Comparison of ENCODE assay signal across 11 mouse cellular contexts in the genomic region with DNA sequence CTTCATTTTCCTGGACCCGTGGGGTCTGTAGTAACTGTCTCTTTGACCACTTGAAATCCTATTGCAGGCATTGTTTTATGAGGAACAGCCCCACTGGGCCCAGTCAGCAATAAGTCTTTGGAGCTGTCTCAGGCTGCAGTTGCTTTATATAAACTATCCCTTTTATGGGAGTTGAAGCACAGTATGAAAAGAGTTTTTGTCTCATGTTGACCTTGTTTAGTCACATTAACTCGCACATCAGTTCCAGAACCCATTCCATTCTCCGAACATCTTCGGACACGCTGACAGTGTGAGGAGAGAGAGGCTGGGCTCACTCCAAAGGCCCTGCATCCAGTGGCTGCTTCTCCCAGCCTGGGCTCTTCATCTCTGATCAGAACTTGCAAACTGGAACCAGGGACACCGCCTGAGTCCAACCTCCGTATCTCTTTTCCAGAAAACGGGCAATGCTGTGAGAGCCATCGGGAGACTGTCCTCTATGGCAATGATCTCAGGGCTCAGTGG. TPM values are rescaled to one million over a fixed set of nuclear protein-coding genes. Genes with fewer than 3 reads are reported as not detected.
DNase-seq lines count a peak whose midpoint lies in the region; ATAC-seq and TF ChIP-seq lines count a peak whose summit lies in the region.
"Had no signal": no experiment of that assay in that cellular context is flagged by ENCODE, and none has a peak within 500 bp of the region (broad histone marks: within the 10 kb centered on the region; RNA-seq: fewer than 3 reads in every experiment).

No protein-coding gene starts in this region.

- no peak for TF ChIP-seq POLR2A in kidney, adult 2 months (IDR thresholded peaks at IDR 0.05; ENCODE audit: low read depth, low read length)
- TF ChIP-seq POLR2A in lung, adult 2 months (IDR thresholded peaks at IDR 0.05; ENCODE audit: borderline replicate concordance, extremely low read depth, low read depth, low read length), result no peak

- no peak overlapping the region for H3K4me3 ChIP-seq in kidney, adult 2 months (ENCODE audit: insufficient read depth, low read depth, low read length)
- no peak overlapping the region for H3K4me3 ChIP-seq in lung, embryonic 16.5 days (ENCODE audit: low read length)
- H3K4me3 ChIP-seq in lung, adult 2 months (replicated peaks; ENCODE audit: extremely low read depth, low read depth, low read length), result no peak overlapping the region
- H3K4me3 ChIP-seq in intestine, embryonic 15.5 days (replicated peaks), result peak overlapping the region; percentile 25
- H3K4me3 ChIP-seq in stomach, embryonic 15.5 days (replicated peaks), result peak overlapping the region; percentile 34
- H3K4me3 ChIP-seq: limb, embryonic 13.5 days had no signal

- no peak overlapping the region for H3K4me2 ChIP-seq in lung, embryonic 16.5 days (ENCODE audit: low read depth, low read length)
- 0 out of 2 replicates have a peak overlapping the region, but pooled peaks have one; percentile 11 for H3K4me2 ChIP-seq in intestine, embryonic 15.5 days (replicated peaks)
- peak overlapping the region; percentile 21; the same call in 1 of the 2 replicates for H3K4me2 ChIP-seq in stomach, embryonic 15.5 days
- H3K4me2 ChIP-seq: limb, embryonic 13.5 days had no signal

- no peaks in the 10 kb centered on the region for H3K36me3 ChIP-seq in kidney, adult 2 months (ENCODE audit: control insufficient read depth, insufficient read depth, low read length)
- H3K36me3 ChIP-seq in lung, embryonic 16.5 days (ENCODE audit: control insufficient read depth, insufficient read depth, low read length), result peaks cover 14% of the 10 kb centered on the region
- H3K36me3 ChIP-seq in intestine, embryonic 15.5 days, result no peaks in the 10 kb centered on the region
- 0 out of 2 replicates have a peak, but pooled peaks cover 3% of the 10 kb centered on the region for H3K36me3 ChIP-seq in stomach, embryonic 15.5 days
- H3K36me3 ChIP-seq: limb, embryonic 13.5 days had no signal

- H3K9me3 ChIP-seq in lung, embryonic 16.5 days (ENCODE audit: control insufficient read depth, low read length), result no peaks in the 10 kb centered on the region
- H3K9me3 ChIP-seq in intestine, embryonic 15.5 days, result no peaks in the 10 kb centered on the region
- no peaks in the 10 kb centered on the region for H3K9me3 ChIP-seq in stomach, embryonic 15.5 days
- H3K9me3 ChIP-seq: limb, embryonic 13.5 days had no signal

- peaks cover 18% of the 10 kb centered on the region for H3K4me1 ChIP-seq in kidney, adult 2 months (ENCODE audit: control insufficient read depth, insufficient read depth, low read length)
- H3K4me1 ChIP-seq in lung, embryonic 16.5 days (replicated peaks; ENCODE audit: control insufficient read depth, insufficient read depth, low read length), result peaks cover 21% of the 10 kb centered on the region
- H3K4me1 ChIP-seq in lung, adult 2 months (ENCODE audit: control insufficient read depth, insufficient read depth, low read length), result no peaks in the 10 kb centered on the region
- H3K4me1 ChIP-seq in intestine, embryonic 15.5 days (replicated peaks), result peaks cover 16% of the 10 kb centered on the region
- peaks cover 15% of the 10 kb centered on the region; the same call in 1 of the 2 replicates for H3K4me1 ChIP-seq in stomach, embryonic 15.5 days

- no peak overlapping the region for H3K9ac ChIP-seq in lung, embryonic 16.5 days (ENCODE audit: low read length)
- peak overlapping the region; percentile 44 for H3K9ac ChIP-seq in intestine, embryonic 15.5 days
- no peak overlapping the region for H3K9ac ChIP-seq in stomach, embryonic 15.5 days
- H3K9ac ChIP-seq: limb, embryonic 13.5 days had no signal

- H3K27ac ChIP-seq in kidney, adult 2 months (ENCODE audit: insufficient read depth, low read depth, low read length), result peak overlapping the region; percentile 82
- H3K27ac ChIP-seq in lung, embryonic 16.5 days (ENCODE audit: low read length), result peak overlapping the region; percentile 71
- peak overlapping the region; percentile 88 for H3K27ac ChIP-seq in intestine, embryonic 15.5 days
- peak overlapping the region; percentile 90 for H3K27ac ChIP-seq in stomach, embryonic 15.5 days
- H3K27ac ChIP-seq: limb, embryonic 13.5 days had no signal

- ATAC-seq in lung, embryonic 16.5 days (ENCODE audit: low read depth), result peak; percentile 68
- peak; percentile 74 for ATAC-seq in intestine, embryonic 15.5 days
- peak; percentile 55; the same call in 1 of the 2 replicates for ATAC-seq in stomach, embryonic 15.5 days (ENCODE audit: insufficient read depth, low FRiP score, low read depth)

- H3K27me3 ChIP-seq in kidney, adult 2 months (replicated peaks; ENCODE audit: control insufficient read depth, insufficient read depth, low read length), result no peaks in the 10 kb centered on the region
- no peaks in the 10 kb centered on the region for H3K27me3 ChIP-seq in lung, embryonic 16.5 days (ENCODE audit: control insufficient read depth, insufficient read depth, low read depth, low read length)
- no peaks in the 10 kb centered on the region for H3K27me3 ChIP-seq in intestine, embryonic 15.5 days (replicated peaks)
- H3K27me3 ChIP-seq in stomach, embryonic 15.5 days (replicated peaks), result no peaks in the 10 kb centered on the region

- no peak for TF ChIP-seq CTCF in kidney, adult 2 months (conservative IDR thresholded peaks at IDR 0.05; ENCODE audit: insufficient read depth, insufficient read length, low read depth, low read length)
- no peak for TF ChIP-seq CTCF in lung, adult 2 months (IDR thresholded peaks at IDR 0.05; ENCODE audit: insufficient read depth, low read length)

- DNase-seq in kidney, adult 2 months, result no peak
- no peak for DNase-seq in kidney, adult 9 months
- DNase-seq in lung, adult 2 months, result no peak
- no peak for DNase-seq in gastrocnemius, postnatal 25 days
- no peak for DNase-seq in spleen, adult 12 weeks (ENCODE audit: low spot score)
- DNase-seq: adrenal gland, postnatal 25 days; right cerebral cortex, postnatal 14 days had no signal

- 63% methylated on average over 9 of the region's 9 CpGs for WGBS in kidney, adult 2 months
- 53% methylated on average over 9 of the region's 9 CpGs for WGBS in lung, embryonic 16.5 days
- 77% methylated on average over 9 of the region's 9 CpGs for WGBS in lung, adult 2 months
- WGBS in intestine, embryonic 15.5 days, result 39% methylated on average over 9 of the region's 9 CpGs
- 47% methylated on average over 9 of the region's 9 CpGs for WGBS in stomach, embryonic 15.5 days

RNA-seq across cellular contexts. Expression of a gene that starts 27.5 kb away (rescaled TPM):
- polyA plus RNA-seq in kidney, adult 2 months (2012; rRNA removed), result 68.4 and 70.8 TPM in 2 replicates
- polyA plus RNA-seq in lung, embryonic 16.5 days (2015; fragmentation: Nextera tagmentation; extraction: Ambion mirVana), result 78.2 and 92.9 TPM in 2 replicates
- polyA plus RNA-seq in lung, adult 2 months (2012; rRNA removed), result 22.5 and 22.7 TPM in 2 replicates
- polyA plus RNA-seq in intestine, embryonic 15.5 days (2015; fragmentation: Nextera tagmentation; extraction: Ambion mirVana), result 92.3 and 112 TPM in 2 replicates
- 97.9 and 122 TPM in 2 replicates for polyA plus RNA-seq in stomach, embryonic 15.5 days (2015; fragmentation: Nextera tagmentation; extraction: Ambion mirVana)
- 1 to 10 TPM; 1.0 to 3.7 TPM for total RNA-seq in gastrocnemius, postnatal 25 days (2021)

Comparison
In these comparisons a context has a peak if more than half of its experiments do, and no peak if none do; other contexts are left out.
1. H3K4me3 ChIP-seq: peak in intestine, embryonic 15.5 days (single experiment) and stomach, embryonic 15.5 days (single experiment); none in kidney, adult 2 months (single experiment), lung, embryonic 16.5 days (single experiment) and lung, adult 2 months (single experiment).
2. Peak in every context shown above with its lines, with median percentiles within 50 percentile points of each other: H3K27ac ChIP-seq and ATAC-seq.